Mouse (Mus musculus): ENCODE measurements around the gene Suz12.

Gene Suz12

GRCm38 (mm10) chr11:80075608-80076277, 82.8 kb downstream of the Suz12 start:
- no peak for DNase-seq (ENCODE audit: low spot score)

DNA sequence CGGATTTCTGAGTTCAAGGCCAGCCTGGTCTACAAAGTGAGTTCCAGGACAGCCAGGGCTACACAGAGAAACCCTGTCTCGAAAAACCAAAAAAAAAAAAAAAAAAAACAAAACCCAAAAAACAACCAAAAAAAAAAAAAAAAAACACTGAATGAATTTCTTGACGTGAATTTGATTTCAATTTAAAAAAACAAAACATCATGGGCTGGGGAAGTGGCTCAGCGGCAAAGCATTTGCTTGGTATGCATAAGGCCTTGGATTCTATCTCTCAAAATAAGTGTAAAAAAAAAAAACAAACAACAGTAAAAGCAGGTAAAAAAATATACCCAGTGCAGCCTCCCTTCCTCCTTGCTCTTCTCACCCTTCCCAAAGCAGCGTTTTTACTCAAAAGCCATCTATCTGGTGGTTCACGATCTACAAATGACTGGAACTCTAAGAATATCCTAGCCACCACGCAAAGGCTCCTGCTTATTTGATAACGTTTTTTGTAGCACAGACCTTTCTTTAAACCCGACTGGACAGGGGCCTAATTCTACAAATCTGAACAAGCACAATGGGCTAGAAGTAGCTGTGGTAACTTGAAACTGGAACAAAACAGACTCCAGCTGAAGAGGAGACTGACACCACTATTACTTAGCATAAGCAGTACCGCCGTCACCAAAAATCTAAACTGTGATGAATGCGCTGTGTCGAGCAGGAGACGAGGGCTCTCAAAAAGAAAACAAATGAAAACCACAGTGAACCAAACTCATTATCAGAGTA, 85.1 kb downstream of the Suz12 start:
- no peak for DNase-seq (ENCODE audit: low spot score)

DNA sequence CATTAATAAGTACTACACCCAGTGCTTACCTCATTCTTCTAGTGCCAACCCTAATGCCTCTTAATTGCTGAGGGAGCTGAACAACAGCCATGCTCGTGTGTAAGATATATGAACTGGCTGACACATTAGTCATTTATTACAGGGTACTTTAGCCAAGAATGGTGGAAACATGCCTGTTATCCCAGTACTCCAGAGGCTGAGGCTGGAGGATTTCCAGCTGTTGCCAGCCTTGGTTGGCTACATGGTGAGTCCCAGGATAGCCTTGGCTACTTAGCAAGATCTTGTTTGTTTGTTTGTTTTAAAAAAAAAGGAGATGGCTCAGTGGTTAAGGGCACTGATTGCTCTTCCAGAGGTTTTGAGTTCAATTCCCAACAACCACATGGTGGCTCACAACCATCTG, 85.9 kb downstream of the Suz12 start:
- no peak for DNase-seq (ENCODE audit: low spot score)

GRCm38 (mm10) chr11:80079751-80080150, 86.8 kb downstream of the Suz12 start:
- no peak for DNase-seq (ENCODE audit: low spot score)

- no peak for DNase-seq (ENCODE audit: low spot score)
These were observed 87.5 kb downstream of the Suz12 start for GRCm38 (mm10) chr11:80080381-80080825.

DNA sequence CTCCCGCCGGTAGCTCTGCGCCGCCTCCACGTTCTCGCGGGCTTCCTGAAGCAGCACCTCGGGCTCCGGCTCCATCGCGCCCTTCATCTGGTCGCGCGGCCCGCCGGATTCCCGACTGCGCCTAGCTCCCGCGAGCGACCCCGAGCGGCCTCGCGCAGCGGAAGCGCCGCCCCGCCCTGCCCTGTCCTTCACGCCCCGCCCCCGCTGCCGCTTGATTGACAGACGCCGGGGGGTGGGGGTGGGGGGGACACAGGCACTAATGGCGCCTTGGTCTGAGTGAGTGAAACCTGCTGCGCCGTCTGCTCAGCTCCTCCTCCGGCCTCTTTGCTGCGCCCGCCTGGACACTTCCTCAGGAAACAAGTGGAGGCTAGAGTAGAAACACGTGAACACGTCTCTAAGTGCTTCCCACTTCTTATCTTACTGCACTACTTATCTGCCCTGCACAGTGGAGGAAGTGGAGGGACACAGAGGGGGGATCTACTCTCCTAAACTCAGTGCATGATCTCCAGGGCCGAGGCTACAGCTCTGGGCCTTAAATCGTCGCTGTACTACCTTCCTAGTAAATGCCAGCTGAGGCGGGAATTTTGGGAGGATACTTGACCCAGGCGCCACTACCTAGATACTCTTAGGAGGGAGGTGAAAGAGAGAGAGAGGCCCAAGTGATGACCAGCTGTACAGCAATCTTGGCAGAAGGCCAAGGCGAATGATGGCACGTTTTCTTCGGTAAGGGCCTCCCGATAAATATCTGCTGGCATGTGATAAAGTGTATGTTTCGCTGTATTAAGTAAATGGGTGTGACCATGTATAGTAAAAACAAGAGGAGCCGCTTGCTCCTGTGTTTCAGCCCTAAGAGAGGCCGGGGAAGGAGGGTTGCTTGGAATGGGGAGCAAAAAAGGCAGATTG, 88.2 kb downstream of the Suz12 start, which contains the start of gene Crlf3:
Crlf3 (minus strand) TSS at position 166 of the 903 bp plus-strand sequence.
- peak; percentile 86 for DNase-seq (ENCODE audit: low spot score)

DNA sequence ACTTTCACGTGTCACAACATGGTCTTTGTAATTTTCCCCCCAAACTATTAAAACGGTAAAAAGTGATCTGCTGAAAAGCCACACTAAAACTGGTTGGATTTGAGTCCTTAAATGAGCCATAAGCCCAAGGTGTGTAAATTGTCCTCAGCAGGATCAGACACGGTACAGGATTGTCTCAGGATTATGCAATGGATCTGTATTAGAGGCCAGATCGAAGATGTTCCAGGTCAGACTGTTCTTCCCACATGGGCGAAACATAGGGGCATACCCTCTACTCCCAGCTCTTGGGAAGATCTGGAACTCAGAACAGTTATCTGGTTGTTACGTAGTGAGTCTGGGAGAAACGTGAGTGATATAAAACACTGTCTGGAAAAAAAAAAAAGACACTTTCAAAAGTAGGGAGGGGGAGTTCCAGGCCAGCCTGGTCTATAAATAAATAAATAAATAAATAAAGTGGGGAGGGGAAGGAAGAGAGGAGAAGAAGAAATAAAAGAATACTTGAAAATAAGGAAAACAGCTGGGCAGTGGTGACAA, 88.9 kb downstream of the Suz12 start:
- no peak for DNase-seq (ENCODE audit: low spot score)

All from spleen, adult 12 weeks (tissue).